Mouse (Mus musculus) left cerebral cortex, postnatal 36 days (tissue): ENCODE data around the gene Polr1e. TPM values are rescaled to one million over a fixed set of nuclear protein-coding genes. Genes with fewer than 3 reads are reported as not detected.
A peak's percentile ranks its signal among the peaks of the same experiment; 100 is the strongest.
"Not testable (repeated sequence)": the region's sequence is repeated elsewhere in the genome, so short reads cannot be mapped to it uniquely, and the experiment has no call there.

Experiments
- DNase-seq, 2 experiments: peaks; one replicate each; pipeline ENCODE4 v3.0.0; 2021 to 2022; ENCODE audit warnings: low spot score in 2 of 2, mixed read lengths in 1 of 2
- intact Hi-C: fragments of 180-260 bp; cut with DNase I; formaldehyde crosslinking; loops from one replicate; pipeline ENCODE4 v1.15.1; 2025
- total RNA-seq, 2 experiments: library from RNA; stranded (reverse); gene quantifications; 2 replicates each; pipeline ENCODE4 v1.2.3; 2021

Polr1e gene
- total RNA-seq, 2 experiments from 2014 or later = 10.9 to 13.5 TPM

DNA sequence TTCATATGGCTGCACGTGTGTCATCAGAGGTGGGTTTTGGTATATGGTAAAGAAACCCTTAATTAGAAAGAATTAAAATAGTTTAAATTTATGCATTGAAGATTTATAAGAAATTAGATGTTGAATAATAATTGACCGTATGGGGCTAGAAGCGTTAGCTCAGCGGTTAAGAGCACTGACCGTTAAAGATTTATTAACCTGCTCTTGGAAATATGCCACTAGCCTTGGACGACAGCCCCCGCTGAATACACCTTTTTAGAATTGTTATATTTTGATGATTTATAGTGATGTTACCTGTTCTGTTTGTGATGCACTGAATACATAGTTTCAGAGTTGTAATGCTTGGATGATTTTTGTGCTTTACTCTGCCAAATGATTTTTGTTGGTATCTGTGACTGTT is 21.2 kb downstream of the Polr1e start:
- DNase-seq, intact Hi-C loops: not testable (repeated sequence)

DNA sequence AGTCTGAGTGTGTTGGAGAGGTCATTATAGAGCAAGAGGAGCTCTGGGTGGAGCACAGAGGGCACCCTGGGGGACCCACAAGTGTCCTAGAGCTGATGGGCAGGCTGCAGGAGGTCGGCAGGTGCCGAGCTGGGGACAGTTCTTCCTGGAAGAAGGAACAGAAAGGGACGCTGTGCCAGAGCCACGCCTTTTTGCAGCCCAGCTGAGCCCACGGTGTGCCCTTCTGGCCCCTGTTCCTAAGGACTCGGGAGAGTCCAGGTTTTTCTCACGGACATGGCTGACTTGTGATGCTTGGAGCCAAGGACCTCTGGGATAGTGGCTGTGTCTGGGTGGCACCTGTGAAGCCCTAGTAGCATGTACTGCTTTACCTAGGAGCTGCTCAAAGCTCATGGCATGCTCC is 22.4 kb downstream of the Polr1e start:
- DNase-seq = no peak
- intact Hi-C loops = no loop called here

DNA sequence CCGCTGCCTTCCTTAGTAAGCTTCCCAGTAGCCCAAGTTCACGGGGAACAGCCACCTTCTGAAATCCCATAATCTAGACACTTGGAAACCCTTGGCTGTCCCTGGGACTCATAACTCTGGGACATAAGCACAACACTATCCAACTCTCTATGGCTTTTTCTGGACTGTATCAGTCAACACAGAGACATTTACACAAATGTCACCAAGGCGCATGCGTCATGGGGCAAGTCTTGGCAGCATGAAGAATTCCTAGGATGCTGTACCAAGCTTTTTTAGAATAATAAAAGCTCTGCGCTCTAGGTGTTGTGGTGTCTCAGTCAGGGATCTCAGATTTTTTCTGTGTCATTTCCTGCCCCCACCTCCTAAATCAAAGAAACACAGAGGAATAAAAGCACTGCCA is 28.3 kb downstream of the Polr1e start:
- DNase-seq = no peak
- intact Hi-C loops = no loop called here

DNA sequence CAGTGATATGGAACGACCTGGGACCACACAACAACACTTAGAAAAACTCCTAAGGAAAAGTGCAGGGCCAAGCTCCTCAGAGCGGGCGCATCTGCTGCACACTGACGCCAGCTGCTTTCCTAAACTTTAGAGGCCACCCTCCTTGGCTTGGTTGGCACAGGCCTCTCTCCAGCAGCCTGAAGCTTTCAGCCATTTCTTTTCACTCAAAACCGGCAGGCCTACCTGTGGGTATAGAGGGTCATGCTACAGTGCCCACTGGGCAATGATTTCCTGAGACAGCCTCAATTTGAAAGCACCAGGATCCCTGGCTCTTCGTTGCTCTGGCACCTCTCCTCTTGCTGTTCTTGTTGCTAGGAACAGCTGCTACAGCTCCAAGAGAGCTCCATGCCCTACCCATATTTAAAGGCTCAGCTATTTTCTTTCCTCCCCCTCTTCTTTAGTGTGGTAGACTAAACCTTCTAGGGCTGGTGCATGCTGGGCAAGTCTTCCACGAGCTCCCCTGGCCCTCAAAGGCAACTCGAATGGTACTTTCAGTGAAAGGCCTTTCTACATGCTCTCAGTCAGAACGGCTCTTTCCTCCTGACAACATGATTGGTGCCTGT is 29.0 kb downstream of the Polr1e start:
- intact Hi-C loops = no loop called here

DNA sequence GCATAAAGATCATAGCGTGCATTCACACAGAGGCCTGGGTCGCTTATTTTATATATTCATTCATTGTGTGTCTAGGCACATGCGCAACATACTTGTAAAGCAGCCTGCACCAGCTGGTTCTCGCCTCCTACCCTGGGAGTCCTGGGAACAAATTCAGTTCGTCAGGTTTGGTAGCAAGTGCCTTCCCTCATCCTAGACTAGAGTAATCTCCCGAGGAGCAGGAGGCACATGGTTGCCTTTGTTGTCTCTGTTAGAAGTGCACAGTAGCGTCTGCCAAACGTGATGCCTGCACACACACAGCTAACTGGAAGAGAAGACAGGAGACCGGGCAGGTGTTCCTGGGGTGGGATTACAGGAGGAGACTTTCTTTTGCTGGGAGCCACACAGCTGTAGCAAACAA is 29.6 kb downstream of the Polr1e start:
- DNase-seq = peak; percentile 38 to 56
- intact Hi-C loops = no loop called here

More for the DNA sequence above, 29.0 kb downstream of the Polr1e start:
- DNase-seq = peak in 1 of 2 experiments; percentile 19

DNA sequence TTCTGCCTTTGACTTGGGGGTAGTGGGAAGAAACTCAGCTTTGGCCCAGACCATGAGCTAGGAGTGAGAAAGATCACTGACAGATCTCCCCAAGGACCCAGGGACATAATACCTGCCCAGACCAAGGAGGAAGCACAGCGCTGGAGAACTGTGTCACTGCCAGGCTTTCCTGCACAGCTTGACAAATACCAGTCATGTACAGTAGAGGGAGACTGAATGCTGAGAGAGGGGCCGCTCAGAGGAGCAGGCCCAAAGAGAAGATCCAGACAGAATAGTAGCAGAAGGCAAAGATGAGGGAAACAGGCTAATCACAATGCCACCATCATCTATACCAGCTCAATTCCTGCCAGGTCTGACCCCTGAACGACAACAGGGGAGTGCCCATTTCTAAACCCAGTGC is 36.5 kb downstream of the Polr1e start:
- intact Hi-C loops = no loop called here
- DNase-seq = no peak

DNA sequence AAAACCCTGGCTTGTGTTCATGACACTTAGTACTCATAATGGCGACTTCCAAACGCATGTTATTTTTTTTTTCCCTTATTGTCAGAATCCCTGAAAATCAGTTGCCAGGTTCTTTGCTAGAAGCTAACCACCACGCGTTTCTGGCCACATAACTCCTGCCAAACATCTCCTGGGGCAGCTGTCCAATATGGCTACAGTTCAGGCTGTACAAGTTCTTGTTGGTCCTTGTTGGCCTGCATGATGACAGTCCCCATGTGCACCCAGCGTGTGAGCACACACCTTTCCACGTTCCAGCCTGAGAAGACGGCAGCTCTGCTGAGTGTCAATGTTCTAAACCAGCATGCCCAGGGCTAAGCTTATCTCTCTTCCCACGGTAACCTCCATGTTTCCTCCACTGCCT is 37.1 kb downstream of the Polr1e start:
- no peak for DNase-seq
- intact Hi-C loops = no loop called here

DNA sequence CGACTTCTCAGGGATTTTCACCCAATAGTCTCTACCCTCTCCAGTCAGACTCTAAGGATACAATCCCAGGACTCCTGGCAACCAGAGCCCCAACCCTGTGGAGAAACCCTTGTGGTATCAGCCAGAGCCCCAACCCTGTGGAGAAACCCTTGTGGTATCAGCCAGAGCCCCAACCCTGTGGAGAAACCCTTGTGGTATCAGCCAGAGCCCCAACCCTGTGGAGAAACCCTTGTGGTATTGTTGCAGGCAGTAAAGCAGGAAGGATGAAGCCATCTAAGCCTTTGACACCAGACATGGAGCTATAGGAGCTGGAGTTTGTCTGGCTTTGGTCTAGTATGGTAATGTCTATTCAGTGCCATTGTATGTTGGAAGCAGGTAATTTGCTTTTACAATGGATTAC is 45.5 kb downstream of the Polr1e start:
- DNase-seq, intact Hi-C loops: not testable (repeated sequence)

DNA sequence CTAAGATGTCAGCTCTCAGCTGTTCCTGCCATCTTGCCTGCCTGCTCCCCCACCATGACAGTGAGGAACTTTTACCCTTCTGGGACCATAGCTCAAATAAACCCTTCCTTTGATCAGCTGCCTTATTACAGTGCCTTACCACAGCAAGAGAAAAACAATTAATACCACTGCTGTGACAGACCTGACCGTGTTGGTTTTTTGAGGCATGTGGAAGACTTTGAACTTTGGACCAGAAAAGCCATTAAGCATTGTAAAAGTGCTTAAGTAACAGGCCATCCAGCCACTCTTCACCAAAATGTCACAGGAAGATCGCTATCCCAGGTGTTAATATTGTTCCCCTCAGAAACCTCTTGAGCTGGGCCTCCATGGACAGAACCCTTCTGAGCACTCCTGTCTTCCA is 46.2 kb downstream of the Polr1e start:
- no peak for DNase-seq

DNA sequence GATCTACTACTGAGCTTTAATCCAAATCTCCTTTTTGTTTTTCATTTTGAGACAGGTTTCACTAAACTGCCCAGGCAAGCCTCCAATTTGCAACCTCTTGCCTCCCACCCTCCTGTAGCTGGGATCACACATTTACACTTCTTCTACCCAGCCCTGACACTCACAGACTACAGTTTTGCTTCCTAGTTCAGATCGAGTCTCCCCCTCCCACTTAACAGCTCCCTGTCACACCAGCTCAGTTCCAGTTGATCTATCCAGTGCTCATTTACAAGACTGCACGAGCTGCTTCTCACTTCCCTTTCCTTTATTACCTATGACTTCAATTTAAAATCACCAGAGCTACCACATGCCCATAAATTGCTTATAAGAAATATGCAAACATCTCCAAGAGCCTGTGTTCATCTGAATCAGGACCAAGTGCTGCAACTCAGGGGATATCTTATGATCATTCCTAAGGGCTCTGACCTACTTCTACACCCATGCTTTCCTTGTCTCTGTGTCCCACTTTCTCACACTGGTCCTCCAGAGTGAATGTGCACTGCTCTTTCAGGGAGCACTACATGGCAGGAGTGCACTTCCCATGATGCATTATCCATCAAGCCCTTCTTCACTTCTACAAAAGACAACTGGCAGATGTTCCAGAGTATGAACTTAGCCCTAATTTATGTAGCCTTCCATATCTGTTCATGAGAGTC is 47.8 kb downstream of the Polr1e start:
- intact Hi-C loops = no loop called here
- no peak for DNase-seq

More for the DNA sequence above, 46.2 kb downstream of the Polr1e start:
- intact Hi-C loops = no loop called here

DNA sequence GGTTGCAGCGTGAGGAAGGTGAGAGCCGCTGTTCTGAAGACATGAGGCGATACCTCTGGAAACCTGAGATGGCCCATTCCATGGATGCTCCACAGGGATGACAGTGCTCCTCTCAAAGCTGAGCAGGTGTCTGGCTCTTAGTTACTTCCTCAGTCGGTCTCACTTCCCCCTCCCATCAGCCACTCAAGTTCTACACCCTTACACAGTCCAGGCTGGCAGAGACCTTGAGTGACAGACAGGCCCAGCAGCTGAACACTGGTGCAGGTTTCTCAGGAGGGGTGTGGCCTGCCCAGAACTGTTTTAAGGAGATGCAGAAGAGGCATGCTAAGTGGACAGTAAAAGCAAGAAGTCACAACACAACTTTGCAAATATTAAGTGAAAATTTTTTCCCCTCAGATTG is 49.4 kb downstream of the Polr1e start:
- DNase-seq = no peak
- intact Hi-C loops = no loop called here

DNA sequence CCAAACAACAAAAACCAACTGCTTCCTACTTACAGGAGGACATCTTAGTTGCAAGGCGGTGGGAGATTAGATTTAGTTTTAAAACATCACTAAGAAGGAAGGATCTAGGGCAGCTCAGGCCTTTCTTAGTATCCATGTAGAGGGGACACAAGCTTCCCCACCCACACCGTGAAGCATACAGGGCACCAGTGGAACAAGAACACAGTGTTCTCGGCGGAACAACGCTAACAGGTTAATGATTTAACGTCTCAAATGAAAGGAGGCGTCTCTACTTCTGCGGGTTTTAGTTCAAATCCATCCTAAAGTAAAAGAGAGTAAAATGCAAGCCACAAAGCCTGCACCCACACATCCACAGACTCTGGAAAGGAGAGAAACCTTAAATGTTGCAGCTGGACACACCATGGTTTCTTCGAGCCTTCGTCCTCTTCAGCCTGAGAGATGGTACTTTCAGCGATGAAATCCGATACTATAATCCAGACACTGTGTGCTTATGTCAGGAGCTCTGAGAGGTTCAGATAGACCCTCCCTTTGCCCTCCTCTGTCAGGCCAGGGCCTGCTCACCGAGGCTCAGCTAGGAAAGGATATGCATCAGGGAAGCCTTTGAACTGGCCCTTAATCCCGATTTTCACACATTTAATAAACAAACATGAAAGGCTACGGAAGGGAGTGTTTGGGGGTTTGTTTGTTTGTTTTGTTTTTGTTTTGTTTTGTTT is 54.0 kb downstream of the Polr1e start:
- intact Hi-C loops = no loop called here
- DNase-seq = no peak

DNA sequence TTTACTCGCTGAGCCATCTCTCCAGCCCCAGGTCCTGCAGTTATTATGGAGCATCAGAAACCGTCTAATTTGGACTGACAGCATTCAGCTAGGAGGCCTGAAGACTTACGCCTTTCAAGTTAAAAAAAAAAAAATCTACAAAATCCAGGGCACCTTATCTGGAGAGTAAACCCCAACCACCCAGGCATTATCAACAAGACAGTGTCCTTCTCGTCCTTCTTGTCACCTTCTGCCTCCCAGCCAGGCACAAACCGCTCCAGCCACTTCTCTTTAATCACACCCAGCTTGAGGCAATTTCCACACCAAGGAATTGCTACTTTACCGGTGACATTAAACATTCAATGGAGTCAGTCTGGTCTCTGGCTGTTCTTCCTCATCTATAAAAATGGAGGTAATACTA is 55.2 kb downstream of the Polr1e start:
- intact Hi-C loops = no loop called here

DNA sequence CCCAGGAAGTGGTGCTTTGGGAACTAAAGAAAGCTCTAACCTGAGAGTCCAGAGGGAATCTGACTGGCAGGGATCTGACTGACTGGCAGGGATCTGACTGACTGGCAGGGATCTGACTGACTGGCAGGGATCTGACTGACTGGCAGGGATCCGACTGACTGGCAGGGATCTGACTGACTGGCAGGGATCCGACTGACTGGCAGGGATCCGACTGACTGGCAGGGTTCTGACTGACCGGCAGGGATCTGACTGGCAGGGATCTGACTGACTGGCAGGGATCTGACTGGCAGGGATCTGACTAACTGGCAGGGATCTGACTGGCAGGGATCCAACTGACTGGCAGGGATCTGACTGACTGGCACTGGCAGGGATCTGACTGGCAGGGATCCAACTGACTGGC is 62.7 kb downstream of the Polr1e start:
- intact Hi-C loops, DNase-seq: not testable (repeated sequence)

More for the DNA sequence above, 55.2 kb downstream of the Polr1e start:
- DNase-seq = no peak

DNA sequence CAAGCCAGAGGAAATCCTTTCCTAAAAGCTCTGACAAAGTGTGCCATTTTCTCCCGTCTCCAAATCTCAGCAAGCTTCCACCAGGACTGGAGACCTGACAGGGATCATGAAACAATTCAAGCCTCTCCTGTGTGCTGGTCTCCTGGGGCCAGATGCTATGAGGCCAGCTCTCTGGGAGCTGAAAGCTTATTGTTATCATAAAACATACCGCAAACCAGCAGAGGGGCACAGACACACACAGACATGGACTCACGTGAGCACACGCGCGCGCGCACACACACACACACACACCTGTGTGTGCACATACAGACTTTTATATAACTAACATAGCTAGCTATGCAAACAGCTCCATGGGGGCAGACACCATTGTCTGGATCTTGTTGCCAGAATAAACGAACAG is 64.6 kb downstream of the Polr1e start:
- DNase-seq = peak; percentile 14 to 20
- intact Hi-C loops = no loop called here

DNA sequence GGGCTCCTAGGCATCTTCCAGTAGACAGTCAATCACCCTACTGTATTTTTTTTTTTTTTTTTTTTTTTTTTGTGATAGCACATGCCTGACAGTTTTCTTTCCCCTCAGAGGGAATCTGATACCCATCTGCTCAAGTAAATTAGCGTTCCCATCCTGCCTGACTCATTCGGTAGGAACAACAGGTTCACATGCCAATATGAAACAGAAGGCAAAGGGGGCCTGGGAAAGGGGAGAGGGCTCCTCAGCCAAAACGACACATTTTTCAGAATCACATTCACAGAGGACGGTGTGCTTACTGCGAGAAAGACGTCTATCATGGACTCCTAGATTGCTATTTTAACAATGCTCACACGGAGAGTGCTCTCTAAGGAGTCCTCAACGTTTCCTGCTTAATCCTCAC is 65.1 kb downstream of the Polr1e start:
- intact Hi-C loops = no loop called here
- DNase-seq = peak in 1 of 2 experiments; percentile 12

DNA sequence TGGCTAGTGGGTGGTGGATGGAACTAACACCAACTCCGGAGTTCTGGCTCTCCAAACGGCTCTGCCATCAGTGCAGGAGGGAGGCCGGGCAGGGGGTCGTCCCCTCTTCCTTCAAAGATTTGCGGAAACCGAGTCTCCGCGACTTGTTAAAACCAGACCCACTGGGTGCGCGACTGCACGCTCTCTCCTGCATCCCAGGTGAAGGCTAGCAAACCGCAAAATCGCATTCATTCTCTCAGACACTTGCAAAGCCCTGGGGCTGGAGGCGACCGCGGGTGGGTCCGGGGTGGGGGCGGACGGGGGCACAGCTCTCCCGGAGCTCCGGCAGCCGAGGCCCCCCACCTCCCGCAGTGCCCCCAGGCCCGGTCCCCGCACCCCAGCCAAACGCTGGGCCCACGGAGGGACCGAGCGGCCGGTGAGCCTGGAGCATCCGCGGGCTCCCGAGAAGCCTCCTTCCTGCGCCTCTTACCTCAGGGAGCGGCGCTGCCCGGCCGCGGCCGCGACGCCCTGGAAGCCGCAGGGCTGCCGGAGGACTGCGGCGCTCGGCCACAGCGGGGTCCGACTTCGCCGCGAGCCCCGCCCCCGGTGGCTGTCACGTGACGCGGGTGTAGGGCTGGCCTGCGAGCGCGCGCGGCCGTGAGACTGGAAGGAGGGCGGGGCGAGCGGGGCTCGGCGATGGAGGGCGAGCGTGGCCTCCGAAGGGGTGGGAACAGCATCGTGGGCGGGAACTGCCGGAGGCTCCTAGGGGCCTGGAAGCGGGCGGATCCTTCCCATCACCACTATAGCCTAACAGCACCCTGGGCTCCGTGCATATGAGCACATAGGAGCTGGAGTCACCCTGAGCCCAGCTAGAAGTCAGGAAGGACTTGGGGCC is 65.9 kb downstream of the Polr1e start, which contains the start of gene Fbxo10:
Fbxo10 (minus strand) TSS at position 584 of the 874 bp plus-strand sequence.
- DNase-seq = peak; percentile 86 to 92
- intact Hi-C loops = no loop called here

DNA sequence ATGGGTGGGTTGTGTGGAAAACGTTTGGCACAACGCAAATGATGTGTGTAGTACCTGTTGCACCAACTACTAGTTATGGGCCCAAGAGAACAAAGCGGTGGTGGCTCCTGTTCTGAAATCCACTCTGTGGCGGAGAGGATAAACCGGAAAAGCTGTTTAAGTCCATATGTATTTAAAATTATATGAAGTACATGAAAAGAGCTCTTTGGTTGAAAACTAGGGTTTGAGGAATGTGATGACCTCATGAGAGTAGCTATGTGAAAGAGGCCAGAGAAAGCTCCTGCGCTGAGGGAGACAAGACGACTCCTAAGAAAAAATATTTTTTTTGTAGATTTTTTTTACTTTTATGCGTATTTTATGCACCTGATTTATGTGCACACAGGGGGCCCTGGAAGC is 66.5 kb downstream of the Polr1e start:
- intact Hi-C loops = no loop called here
- no peak for DNase-seq
